Mouse (Mus musculus): Measurements from ENCODE around the gene Prkag2. TPM values are rescaled to one million over a fixed set of nuclear protein-coding genes. Genes with fewer than 3 reads are reported as not detected.

Gene Prkag2
- total RNA-seq (2015; ENCODE audit: low replicate concordance), result 8.5 and 10.0 TPM in 2 replicates
- 2.0 and 2.8 TPM in 2 replicates for total RNA-seq (2017; ENCODE audit: low replicate concordance)

- ATAC-seq (replicated peaks; ENCODE audit: low FRiP score, poor library complexity, severe bottlenecking), result no peak
These were observed at the start of gene Prkag2 for GRCm38 (mm10) chr5:25100516-25101125. Prkag2 (minus strand) TSS chr5:25100642.

- ATAC-seq (replicated peaks; ENCODE audit: low FRiP score, poor library complexity, severe bottlenecking), result no peak
These were observed 49.0 kb upstream of the Prkag2 start for GRCm38 (mm10) chr5:25149331-25149965.

- no peak for ATAC-seq (replicated peaks; ENCODE audit: low FRiP score, poor library complexity, severe bottlenecking)
These were observed 46.3 kb upstream of the Prkag2 start for GRCm38 (mm10) chr5:25146705-25147104.

DNA sequence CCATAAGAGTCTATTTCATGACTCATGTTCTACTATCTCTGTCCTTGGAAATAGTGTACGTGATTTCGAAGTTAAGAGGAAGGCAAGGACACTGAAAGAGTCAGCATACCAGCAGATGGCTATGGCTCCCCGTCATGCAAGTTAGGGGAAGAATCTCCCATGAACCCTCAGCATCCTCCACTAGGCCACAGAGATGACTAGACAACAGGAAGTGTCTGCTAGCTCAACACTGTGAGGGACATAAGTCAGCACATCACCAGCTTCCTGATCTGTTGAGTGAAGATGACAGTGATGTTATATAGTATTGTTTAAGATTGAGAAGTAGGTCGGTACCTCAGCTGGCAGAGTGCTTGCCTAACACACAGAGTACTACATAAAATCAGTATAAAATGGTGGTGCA is 27.4 kb upstream of the Prkag2 start:
- ATAC-seq (replicated peaks; ENCODE audit: low FRiP score, poor library complexity, severe bottlenecking), result no peak

DNA sequence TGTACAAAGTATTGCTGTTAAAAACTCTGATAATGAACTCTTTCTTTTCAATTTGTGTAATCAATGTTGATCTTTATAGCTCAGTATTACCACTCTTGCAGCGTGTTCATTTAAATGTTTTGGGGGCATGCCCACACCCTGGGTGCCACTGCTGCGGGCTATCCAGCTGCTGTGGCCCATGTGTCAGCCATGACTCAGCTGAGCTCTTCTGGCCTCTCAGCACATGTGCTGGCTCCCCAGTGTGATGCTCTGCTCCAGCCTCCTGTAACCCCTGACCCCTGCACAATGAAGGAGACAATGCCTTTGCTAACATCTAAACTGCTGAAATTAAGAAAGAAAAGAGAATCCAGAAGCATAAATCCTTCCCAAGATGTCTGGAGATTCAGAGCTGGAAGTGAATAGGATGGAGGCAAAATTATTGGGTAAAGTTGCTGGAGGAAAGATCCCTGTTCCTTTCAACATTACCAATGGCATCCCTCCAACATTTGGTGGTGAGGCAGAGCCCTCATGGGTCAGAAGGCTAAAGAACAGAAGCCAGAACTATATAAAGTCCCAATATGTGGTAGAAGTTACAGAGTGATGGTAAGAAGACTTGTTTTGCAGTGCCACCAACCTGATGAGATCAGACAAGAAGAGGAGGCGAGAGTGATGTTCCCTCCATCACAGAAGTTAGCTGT is 25.6 kb upstream of the Prkag2 start:
- no peak for ATAC-seq (replicated peaks; ENCODE audit: low FRiP score, poor library complexity, severe bottlenecking)

DNA sequence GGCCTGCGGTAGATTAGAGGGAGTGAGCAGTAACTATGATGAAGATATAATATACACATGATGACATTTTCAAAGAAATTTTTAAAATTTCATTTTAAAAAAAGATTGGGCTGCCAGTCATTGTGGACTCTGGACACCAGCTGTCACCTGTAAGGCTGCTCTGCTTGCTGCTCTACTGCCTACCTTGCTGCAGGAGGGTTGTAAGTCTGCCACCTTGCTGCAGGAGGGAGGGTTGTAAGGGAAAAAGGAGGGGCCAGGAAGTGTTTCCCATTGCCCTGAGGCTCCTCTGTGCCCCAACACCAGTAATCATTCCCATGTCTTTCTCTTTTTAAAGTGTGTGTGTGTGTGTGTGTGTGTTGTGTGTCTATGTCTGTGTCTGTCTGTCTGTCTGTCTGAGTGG is 22.1 kb upstream of the Prkag2 start:
- no peak for ATAC-seq (replicated peaks; ENCODE audit: low FRiP score, poor library complexity, severe bottlenecking)

GRCm38 (mm10) chr5:25119148-25119547 is 18.7 kb upstream of the Prkag2 start:
- ATAC-seq (replicated peaks; ENCODE audit: low FRiP score, poor library complexity, severe bottlenecking), result no peak

DNA sequence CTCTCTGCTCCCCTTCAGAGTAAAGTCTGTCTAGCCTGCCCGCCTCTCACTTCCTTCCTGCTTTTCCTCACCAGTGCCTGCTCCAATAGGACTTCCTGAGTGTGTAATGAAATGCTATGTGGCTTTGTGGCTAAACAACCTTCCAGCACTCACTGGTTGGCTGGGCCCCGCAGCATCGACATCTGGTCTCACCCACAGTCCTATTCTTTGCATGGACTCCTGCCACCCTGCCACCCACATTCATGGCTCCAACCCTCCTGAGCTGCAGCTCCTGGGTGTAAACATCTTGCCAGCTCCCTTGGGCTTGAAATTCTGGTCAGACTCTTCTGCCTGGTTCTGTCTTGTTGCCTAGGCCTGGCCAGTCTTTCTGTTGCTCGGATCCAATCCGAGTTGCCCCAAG is 15.6 kb upstream of the Prkag2 start:
- ATAC-seq (replicated peaks; ENCODE audit: low FRiP score, poor library complexity, severe bottlenecking), result no peak

GRCm38 (mm10) chr5:25115216-25115615 is 14.8 kb upstream of the Prkag2 start:
- ATAC-seq (replicated peaks; ENCODE audit: low FRiP score, poor library complexity, severe bottlenecking), result no peak

DNA sequence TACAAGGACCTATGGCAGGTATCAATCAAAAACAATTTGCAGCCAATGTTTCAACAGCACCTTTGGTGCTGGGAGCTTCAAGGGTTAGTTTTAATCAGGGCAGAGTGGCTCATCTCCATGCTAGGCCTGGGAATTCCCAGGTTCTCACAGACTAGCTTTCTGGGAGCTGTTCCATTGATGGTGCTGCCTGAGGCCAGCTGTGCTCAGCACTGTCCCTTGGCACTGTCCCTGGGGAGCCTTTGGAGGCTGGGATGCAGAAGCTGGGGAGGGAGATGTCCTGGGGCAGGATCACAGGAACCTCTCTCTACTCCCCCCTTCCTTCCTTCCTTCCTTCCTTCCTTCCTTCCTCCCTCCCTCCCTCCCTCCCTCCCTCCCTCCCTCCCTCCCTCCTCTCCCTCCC is 13.7 kb upstream of the Prkag2 start:
- no peak for ATAC-seq (replicated peaks; ENCODE audit: low FRiP score, poor library complexity, severe bottlenecking)

- ATAC-seq (replicated peaks; ENCODE audit: low FRiP score, poor library complexity, severe bottlenecking), result no peak
These were observed 9.9 kb upstream of the Prkag2 start for GRCm38 (mm10) chr5:25110314-25110713.

DNA sequence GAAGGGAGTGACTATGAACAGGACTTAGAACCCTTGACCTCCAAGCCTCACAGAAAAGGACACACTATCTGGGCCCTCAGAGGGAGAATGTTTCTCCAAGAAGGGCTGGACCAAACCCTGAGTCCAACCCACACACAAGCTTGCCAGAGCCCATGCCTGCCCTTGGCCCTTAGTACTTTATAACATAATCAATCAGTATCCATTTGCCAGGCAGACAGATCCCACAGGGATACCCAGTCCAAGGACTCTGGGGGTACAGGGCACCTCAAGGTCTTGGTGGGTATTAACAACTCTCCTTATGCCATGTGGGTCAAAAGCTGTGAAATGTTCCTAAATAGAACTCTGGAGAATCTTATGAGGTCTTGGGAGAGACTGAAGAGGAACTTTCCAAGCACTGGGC is 5.3 kb upstream of the Prkag2 start:
- ATAC-seq (replicated peaks; ENCODE audit: low FRiP score, poor library complexity, severe bottlenecking), result no peak

GRCm38 (mm10) chr5:25101126-25101523 is 683 bp upstream of the Prkag2 start:
- ATAC-seq (replicated peaks; ENCODE audit: low FRiP score, poor library complexity, severe bottlenecking), result no peak

- ATAC-seq (replicated peaks; ENCODE audit: low FRiP score, poor library complexity, severe bottlenecking), result no peak
These were observed 306 bp downstream of the Prkag2 start for GRCm38 (mm10) chr5:25100157-25100515.

DNA sequence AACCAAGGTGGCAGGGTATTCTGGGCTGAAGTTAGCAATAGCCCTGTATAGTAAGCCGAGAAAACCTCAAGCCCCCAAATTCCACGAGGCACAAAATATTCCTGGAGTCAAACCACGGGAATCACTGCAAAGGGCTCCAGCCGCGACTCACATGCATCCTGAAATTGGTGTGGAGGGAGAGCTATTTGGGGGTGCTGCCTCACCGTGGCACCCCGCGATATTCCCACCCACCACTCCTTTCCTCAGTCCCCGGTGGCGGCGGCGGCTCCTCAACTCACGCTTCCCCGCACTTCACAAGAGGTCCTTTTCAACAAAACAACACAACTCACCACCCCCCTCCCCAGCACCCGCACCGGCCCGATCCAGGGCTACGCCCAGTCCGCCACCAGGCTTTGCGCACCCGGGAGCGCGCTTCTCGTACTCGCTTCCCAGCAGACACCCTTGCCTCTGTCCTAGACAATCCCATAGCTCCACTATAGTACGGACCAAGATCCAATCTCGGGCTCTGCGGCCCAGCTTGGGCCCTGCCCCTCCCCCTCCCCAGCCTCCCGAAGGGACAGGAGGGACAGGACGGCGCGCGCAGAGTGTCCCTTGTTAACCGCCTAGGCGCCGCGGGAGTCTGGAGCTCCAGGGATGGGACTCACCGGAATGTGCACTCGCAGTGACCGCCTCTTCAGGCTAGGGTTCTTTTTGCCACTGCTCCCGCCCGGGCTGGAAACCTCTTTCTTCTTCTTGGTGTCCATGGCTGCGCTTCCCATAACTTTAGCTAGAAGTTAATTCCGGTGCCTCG is 880 bp downstream of the Prkag2 start:
- ATAC-seq (replicated peaks; ENCODE audit: low FRiP score, poor library complexity, severe bottlenecking), result no peak

GRCm38 (mm10) chr5:25097891-25098290 is 2.6 kb downstream of the Prkag2 start:
- no peak for ATAC-seq (replicated peaks; ENCODE audit: low FRiP score, poor library complexity, severe bottlenecking)

- no peak for ATAC-seq (replicated peaks; ENCODE audit: low FRiP score, poor library complexity, severe bottlenecking)
These were observed 4.0 kb downstream of the Prkag2 start for GRCm38 (mm10) chr5:25096431-25096830.

DNA sequence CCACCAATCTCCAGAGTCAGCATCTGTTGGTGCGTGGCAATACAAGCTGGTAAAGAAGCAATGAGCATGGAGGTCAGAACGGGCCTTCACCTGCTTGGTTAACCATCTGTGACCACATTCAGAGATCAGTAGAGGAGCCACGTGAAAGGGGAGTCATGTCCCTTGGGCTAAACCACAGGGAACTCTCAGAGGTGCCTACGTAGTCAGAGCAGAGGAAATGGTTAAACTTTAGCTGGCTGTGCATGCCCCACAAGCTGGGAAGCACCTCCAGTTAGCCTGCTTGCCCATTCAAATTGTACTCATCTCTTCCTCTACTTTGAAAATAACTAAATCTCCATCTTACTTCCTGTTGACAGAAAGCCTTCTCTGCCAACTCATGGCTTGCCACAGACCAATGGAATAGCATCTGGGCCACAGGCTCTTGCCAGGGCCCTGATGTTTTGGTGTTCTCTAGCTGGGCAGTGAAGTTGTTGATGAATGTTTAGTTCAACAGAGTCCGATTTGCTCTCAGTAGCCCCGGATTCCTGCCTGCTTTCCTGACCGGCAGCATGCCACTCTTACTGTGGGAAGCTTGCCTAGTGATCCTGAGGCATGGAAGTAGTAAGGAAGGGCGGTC is 7.7 kb downstream of the Prkag2 start:
- no peak for ATAC-seq (replicated peaks; ENCODE audit: low FRiP score, poor library complexity, severe bottlenecking)

DNA sequence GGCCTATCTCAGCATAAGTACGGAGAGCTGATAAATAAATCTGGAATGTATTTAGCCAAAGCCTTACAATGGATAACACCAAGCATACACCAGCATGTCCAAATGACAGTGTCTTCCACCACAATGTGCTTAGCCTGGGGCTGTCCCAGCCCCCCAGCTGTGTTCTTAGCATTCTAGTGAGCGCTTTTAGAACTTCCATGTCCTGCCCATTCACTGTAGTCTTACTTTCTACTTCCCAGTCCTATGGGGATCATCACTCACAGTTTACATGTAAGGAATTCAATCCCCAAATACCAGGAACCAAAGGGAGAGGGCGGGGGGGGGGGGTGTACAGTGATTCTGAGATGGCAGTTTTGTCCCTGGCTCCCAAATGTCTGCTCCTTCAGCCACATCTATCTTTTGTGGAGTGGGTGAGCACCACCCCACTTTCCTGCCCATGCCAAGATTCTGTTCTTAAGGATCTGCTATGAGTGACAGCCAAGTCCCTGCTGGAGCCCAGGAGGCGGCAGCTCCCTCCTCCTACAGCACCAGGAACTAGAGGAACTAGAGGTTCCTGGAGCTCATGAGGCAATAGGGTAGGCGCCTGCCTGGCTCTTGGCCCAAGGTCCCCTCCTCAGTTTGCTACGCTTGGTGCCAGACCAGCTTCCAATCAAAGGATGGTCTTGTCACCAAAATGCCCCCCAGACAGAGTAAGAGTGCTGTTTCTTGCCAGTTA is 11.0 kb downstream of the Prkag2 start:
- ATAC-seq (replicated peaks; ENCODE audit: low FRiP score, poor library complexity, severe bottlenecking), result no peak

Measured in erythroblast, adult 5-6 weeks (primary cell).